Mouse (Mus musculus) kidney, embryonic 15.5 days (tissue): ENCODE data around the gene Arhgap30. TPM values are rescaled to one million over a fixed set of nuclear protein-coding genes. Genes with fewer than 3 reads are reported as not detected.

Experiments
- ATAC-seq: fragments of 200-750 bp; cut with Nextera tagmentation; replicated peaks from 2 replicates; pipeline ENCODE4 v1.8.0; 2017; ENCODE audit warnings: moderate TSS enrichment; ENCODE audit not compliant: low FRiP score
- H3K27ac ChIP-seq: fragments of 300-500 bp; sonication (generic); 2 replicates; pipeline ENCODE4 v1.5.1; 2015; ENCODE audit warnings: mild to moderate bottlenecking, inconsistent platforms
- H3K27me3 ChIP-seq: fragments of 300-500 bp; sonication (generic); 2 replicates; pipeline ENCODE4 v1.6.1; 2015; ENCODE audit warnings: inconsistent platforms
- H3K36me3 ChIP-seq: fragments of 300-500 bp; sonication (generic); 2 replicates; pipeline ENCODE4 v1.6.1; 2015; ENCODE audit warnings: inconsistent platforms
- H3K4me1 ChIP-seq: fragments of 300-500 bp; sonication (generic); 2 replicates; pipeline ENCODE4 v1.6.1; 2015; ENCODE audit warnings: inconsistent platforms
- H3K4me2 ChIP-seq: fragments of 300-500 bp; sonication (generic); 2 replicates; pipeline ENCODE4 v1.6.1; 2015; ENCODE audit warnings: moderate library complexity, mild to moderate bottlenecking, inconsistent platforms
- H3K4me3 ChIP-seq: fragments of 300-500 bp; sonication (generic); replicated peaks from 2 replicates; pipeline ENCODE4 v1.5.1; 2015; ENCODE audit warnings: mild to moderate bottlenecking, inconsistent platforms
- H3K9ac ChIP-seq: fragments of 300-500 bp; sonication (generic); 2 replicates; pipeline ENCODE4 v1.6.1; 2015; ENCODE audit warnings: mild to moderate bottlenecking, inconsistent platforms
- H3K9me3 ChIP-seq: fragments of 300-500 bp; sonication (generic); replicated peaks from 2 replicates; pipeline ENCODE4 v1.6.1; 2016; ENCODE audit warnings: inconsistent platforms
- WGBS: fragments of 180-500 bp; shearing (Covaris S2); methylation state at CpG from one replicate; pipeline ENCODE4 v1.1.7; 2015; ENCODE audit warnings: mixed read lengths; 5-methylcytosine and 5-hydroxymethylcytosine counted together
- polyA plus RNA-seq: library from polyadenylated mRNA; unstranded; fragments of >200 nt; fragmentation: Nextera tagmentation; extraction: Ambion mirVana; gene quantifications from 2 replicates; pipeline ENCODE4 v1.2.1, GENCODE M21; 2015

Gene Arhgap30
- polyA plus RNA-seq, 1 experiment from 2014 or later: 1.6 TPM

GRCm38 (mm10) chr1:171382096-171382620 is 6.6 kb upstream of the Arhgap30 start:
- 77% methylated on average over 11 of the region's 11 CpGs for WGBS

GRCm38 (mm10) chr1:171384361-171384760 is 4.4 kb upstream of the Arhgap30 start:
- Histone ChIP-seq H3K4me3 (no peak overlapping the region), H3K9ac (no peak overlapping the region), H3K9me3 (no peaks in the 10 kb centered on the region), H3K4me1 (peaks cover 15% of the 10 kb centered on the region), H3K36me3 (no peaks in the 10 kb centered on the region), H3K27ac (no peak overlapping the region), H3K4me2 (no peak overlapping the region), H3K27me3 (peaks cover 16% of the 10 kb centered on the region)
- no peak for ATAC-seq
- whole genome bisulfite sequencing: 75% methylated on average over 9 of the region's 9 CpGs

More at GRCm38 (mm10) chr1:171382096-171382620, 6.6 kb upstream of the Arhgap30 start:
- Histone ChIP-seq H3K9me3 (no peaks in the 10 kb centered on the region), H3K27me3 (peaks cover 17% of the 10 kb centered on the region), H3K4me1 (peaks cover 13% of the 10 kb centered on the region), H3K4me2 (no peak overlapping the region), H3K27ac (no peak overlapping the region), H3K36me3 (no peaks in the 10 kb centered on the region), H3K4me3 (no peak overlapping the region), H3K9ac (no peak overlapping the region)
- no peak for ATAC-seq

GRCm38 (mm10) chr1:171385171-171385570 is 3.6 kb upstream of the Arhgap30 start:
- H3K4me3 ChIP-seq: no peak overlapping the region
- H3K27me3 ChIP-seq: peaks cover 9% of the 10 kb centered on the region
- no peaks in the 10 kb centered on the region for H3K9me3 ChIP-seq
- no peak overlapping the region for H3K4me2 ChIP-seq
- peaks cover 7% of the 10 kb centered on the region for H3K4me1 ChIP-seq
- H3K36me3 ChIP-seq: no peaks in the 10 kb centered on the region
- no peak overlapping the region for H3K9ac ChIP-seq
- no peak overlapping the region for H3K27ac ChIP-seq
- 74% methylated on average over 9 of the region's 9 CpGs for WGBS
- no peak for ATAC-seq

- ATAC-seq: peak; percentile 33
- no peak overlapping the region for H3K27ac ChIP-seq
- H3K9ac ChIP-seq: no peak overlapping the region
- H3K27me3 ChIP-seq: no peaks in the 10 kb centered on the region; the same call in 1 of the 2 replicates
- H3K36me3 ChIP-seq: no peaks in the 10 kb centered on the region
- no peak overlapping the region for H3K4me2 ChIP-seq
- WGBS: 17% methylated on average over 6 of the region's 6 CpGs
- peaks cover 3% of the 10 kb centered on the region; the same call in 1 of the 2 replicates for H3K4me1 ChIP-seq
- no peaks in the 10 kb centered on the region for H3K9me3 ChIP-seq
- H3K4me3 ChIP-seq: no peak overlapping the region
Observed at GRCm38 (mm10) chr1:171387099-171387498, 1.7 kb upstream of the Arhgap30 start.

GRCm38 (mm10) chr1:171390101-171390500 is 1.3 kb downstream of the Arhgap30 start:
- H3K9ac ChIP-seq: no peak overlapping the region
- H3K4me3 ChIP-seq: no peak overlapping the region
- peaks cover 3% of the 10 kb centered on the region; the same call in 1 of the 2 replicates for H3K4me1 ChIP-seq
- H3K27me3 ChIP-seq: no peaks in the 10 kb centered on the region
- H3K9me3 ChIP-seq: no peaks in the 10 kb centered on the region
- no peaks in the 10 kb centered on the region for H3K36me3 ChIP-seq
- no peak overlapping the region for H3K27ac ChIP-seq
- ATAC-seq: no peak
- no peak overlapping the region for H3K4me2 ChIP-seq
- WGBS: 79% methylated on average over 4 of the region's 4 CpGs

GRCm38 (mm10) chr1:171401821-171402220 is 13.1 kb downstream of the Arhgap30 start:
- no peaks in the 10 kb centered on the region for H3K36me3 ChIP-seq
- no peak overlapping the region for H3K9ac ChIP-seq
- H3K4me2 ChIP-seq: no peak overlapping the region
- no peaks in the 10 kb centered on the region for H3K27me3 ChIP-seq
- no peak overlapping the region for H3K27ac ChIP-seq
- no peaks in the 10 kb centered on the region for H3K9me3 ChIP-seq
- ATAC-seq: no peak
- no peaks in the 10 kb centered on the region for H3K4me1 ChIP-seq
- no peak overlapping the region for H3K4me3 ChIP-seq
- 82% methylated on average over 4 of the region's 4 CpGs for WGBS

GRCm38 (mm10) chr1:171402991-171403390 is 14.2 kb downstream of the Arhgap30 start:
- Histone ChIP-seq H3K36me3 (no peaks in the 10 kb centered on the region), H3K4me2 (no peak overlapping the region), H3K27me3 (no peaks in the 10 kb centered on the region), H3K9ac (no peak overlapping the region), H3K4me3 (no peak overlapping the region), H3K4me1 (no peaks in the 10 kb centered on the region), H3K27ac (no peak overlapping the region), H3K9me3 (no peaks in the 10 kb centered on the region)
- WGBS: 76% methylated on average over 9 of the region's 9 CpGs
- ATAC-seq: no peak

- Histone ChIP-seq H3K27me3 (0 out of 2 replicates have a peak, but pooled peaks cover 3% of the 10 kb centered on the region), H3K4me2 (no peak overlapping the region), H3K27ac (no peak overlapping the region), H3K36me3 (no peaks in the 10 kb centered on the region), H3K9me3 (no peaks in the 10 kb centered on the region), H3K4me3 (no peak overlapping the region), H3K4me1 (0 out of 2 replicates have a peak, but pooled peaks cover under 1% of the 10 kb centered on the region), H3K9ac (no peak overlapping the region)
- WGBS: 80% methylated on average over 5 of the region's 5 CpGs
- ATAC-seq: no peak
Observed at GRCm38 (mm10) chr1:171407263-171407662, 18.5 kb downstream of the Arhgap30 start.

- Histone ChIP-seq H3K9me3 (no peaks in the 10 kb centered on the region), H3K4me2 (no peak overlapping the region), H3K36me3 (peaks cover 9% of the 10 kb centered on the region), H3K4me1 (peaks cover 19% of the 10 kb centered on the region), H3K27ac (no peak overlapping the region), H3K4me3 (no peak overlapping the region), H3K27me3 (0 out of 2 replicates have a peak, but pooled peaks cover 3% of the 10 kb centered on the region), H3K9ac (no peak overlapping the region)
- ATAC-seq: no peak
- WGBS: 91% methylated on average over 1 of the region's 1 CpGs
Observed at GRCm38 (mm10) chr1:171410231-171410630, 21.5 kb downstream of the Arhgap30 start.

- peaks cover 19% of the 10 kb centered on the region for H3K4me1 ChIP-seq
- 0 out of 2 replicates have a peak, but pooled peaks cover 3% of the 10 kb centered on the region for H3K27me3 ChIP-seq
- no peaks in the 10 kb centered on the region for H3K9me3 ChIP-seq
- peak within 1 kb of the TSS; percentile 95 for H3K27ac ChIP-seq
- H3K9ac ChIP-seq: peak within 1 kb of the TSS; percentile 91
- peak within 1 kb of the TSS; percentile 60 for H3K4me2 ChIP-seq
- under 1% methylated on average over 36 of the region's 36 CpGs for WGBS
- ATAC-seq: peak; percentile 99
- H3K4me3 ChIP-seq: peak within 1 kb of the TSS; percentile 78
- peaks cover 16% of the 10 kb centered on the region for H3K36me3 ChIP-seq
Observed at GRCm38 (mm10) chr1:171410947-171411484, 22.3 kb downstream of the Arhgap30 start, which contains the start of gene Usf1. Gene Usf1, plus strand, starts transcription at chr1:171411313.

GRCm38 (mm10) chr1:171411492-171411941 is 22.8 kb downstream of the Arhgap30 start:
- Histone ChIP-seq H3K36me3 (peaks cover 21% of the 10 kb centered on the region), H3K4me2 (peak overlapping the region; percentile 60), H3K27ac (peak overlapping the region; percentile 95), H3K9ac (peak overlapping the region; percentile 91), H3K27me3 (0 out of 2 replicates have a peak, but pooled peaks cover 3% of the 10 kb centered on the region), H3K4me1 (peaks cover 19% of the 10 kb centered on the region), H3K4me3 (peak overlapping the region; percentile 78), H3K9me3 (no peaks in the 10 kb centered on the region)
- ATAC-seq: peak; percentile 83
- under 1% methylated on average over 39 of the region's 39 CpGs for WGBS

GRCm38 (mm10) chr1:171412001-171412441 is 23.3 kb downstream of the Arhgap30 start:
- 0 out of 2 replicates have a peak, but pooled peaks have one; percentile 20 for ATAC-seq
- peak overlapping the region; percentile 60 for H3K4me2 ChIP-seq
- peaks cover 26% of the 10 kb centered on the region for H3K36me3 ChIP-seq
- H3K4me1 ChIP-seq: peaks cover 19% of the 10 kb centered on the region
- 0 out of 2 replicates have a peak, but pooled peaks cover 3% of the 10 kb centered on the region for H3K27me3 ChIP-seq
- peak overlapping the region; percentile 95 for H3K27ac ChIP-seq
- peak overlapping the region; percentile 91 for H3K9ac ChIP-seq
- no peaks in the 10 kb centered on the region for H3K9me3 ChIP-seq
- under 1% methylated on average over 20 of the region's 20 CpGs for WGBS
- H3K4me3 ChIP-seq: peak overlapping the region; percentile 78
